Mouse (Mus musculus): ENCODE measurements around the gene Cryab. TPM values are rescaled to one million over a fixed set of nuclear protein-coding genes. Genes with fewer than 3 reads are reported as not detected.

Cryab gene
- polyA plus RNA-seq, 1 experiment: not detected

DNA sequence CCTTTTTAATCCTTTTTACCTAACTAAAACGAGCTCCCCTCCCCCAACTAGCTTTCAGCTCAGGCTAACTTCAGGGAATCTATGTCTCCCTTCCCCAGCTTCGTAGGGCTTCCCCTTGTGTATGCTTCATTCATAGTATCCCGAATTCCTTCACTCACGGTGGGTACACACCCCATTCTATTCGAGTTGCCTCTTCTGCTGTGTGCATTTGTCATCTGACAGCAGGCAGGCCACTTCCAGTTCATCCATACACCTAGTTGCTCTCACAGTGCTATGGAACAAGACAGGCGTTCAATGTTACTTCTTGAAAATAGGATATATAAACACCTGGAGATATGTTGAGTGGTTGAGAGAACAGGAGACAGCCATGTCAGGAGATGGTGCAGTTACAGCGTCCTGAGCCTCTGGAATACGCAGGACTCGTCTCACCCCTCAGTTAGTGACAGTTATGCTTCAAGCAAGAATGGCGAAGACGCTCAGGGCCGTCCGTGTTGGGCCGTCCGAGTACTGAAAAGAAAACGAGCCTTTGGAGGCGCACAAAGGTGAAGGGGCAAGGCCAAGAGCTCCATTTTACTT is 16.5 kb downstream of the Cryab start:
- TF ChIP-seq GATA1 (IDR thresholded peaks at IDR 0.05; ENCODE audit: low read length): no peak

- TF ChIP-seq GATA1 (IDR thresholded peaks at IDR 0.05; ENCODE audit: low read length): no peak
Observed at GRCm38 (mm10) chr9:50768107-50769002, 17.2 kb downstream of the Cryab start, which contains the start of gene Fdxacb1. Fdxacb1 (plus strand) TSS chr9:50768236.

DNA sequence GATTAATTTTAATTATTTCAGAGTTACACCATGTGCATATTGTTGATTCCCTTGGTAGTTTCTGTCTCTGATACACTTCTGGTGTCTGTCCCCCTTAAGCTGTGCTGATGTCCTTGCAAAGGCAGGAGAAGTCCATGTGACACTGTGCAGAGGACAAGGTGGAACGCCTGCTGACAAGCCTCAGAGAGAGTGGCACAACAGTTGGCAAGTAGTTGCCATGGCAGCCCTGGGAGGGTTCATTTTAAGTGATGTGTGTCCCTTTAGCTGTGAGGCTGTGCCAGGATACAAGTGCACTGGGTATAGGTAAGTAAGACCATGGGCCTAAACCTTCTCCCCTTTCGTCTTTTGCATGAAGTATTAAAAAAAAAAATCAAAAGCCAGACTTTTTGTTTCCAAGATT is 18.9 kb downstream of the Cryab start:
- TF ChIP-seq GATA1 (IDR thresholded peaks at IDR 0.05; ENCODE audit: low read length): no peak

DNA sequence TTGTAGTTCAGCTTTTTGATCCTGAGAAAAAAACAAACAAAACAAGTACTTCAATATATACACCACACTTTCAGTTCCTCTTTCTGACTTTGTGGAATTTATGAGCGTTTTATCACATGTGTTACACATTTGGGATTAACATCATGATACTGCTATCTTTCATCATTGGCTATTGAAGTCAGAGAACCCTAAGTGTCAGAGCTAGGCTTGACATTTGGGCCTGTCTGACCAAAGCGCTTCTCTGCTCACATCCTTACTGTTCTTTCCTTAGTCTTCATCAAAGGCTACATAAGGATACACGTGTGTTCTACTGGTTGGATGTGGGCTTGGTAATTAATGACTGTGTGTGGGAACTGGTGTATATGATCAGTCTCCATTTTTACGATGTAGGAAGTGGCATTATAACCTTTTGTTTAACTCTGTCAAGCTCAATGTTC is 22.9 kb downstream of the Cryab start:
- peak; percentile 58 for TF ChIP-seq GATA1 (IDR thresholded peaks at IDR 0.05; ENCODE audit: low read length)

GRCm38 (mm10) chr9:50774991-50775612 is 24.0 kb downstream of the Cryab start, which contains the start of the genes Alg9 and 1110032A03Rik:
Alg9 (plus strand) TSS chr9:50775019.
1110032A03Rik (minus strand) TSS chr9:50775520.
- TF ChIP-seq GATA1 (IDR thresholded peaks at IDR 0.05; ENCODE audit: low read length): no peak

GRCm38 (mm10) chr9:50775662-50776126 is 24.6 kb downstream of the Cryab start:
- no peak for TF ChIP-seq GATA1 (IDR thresholded peaks at IDR 0.05; ENCODE audit: low read length)

GRCm38 (mm10) chr9:50776162-50776760 is 25.1 kb downstream of the Cryab start:
- no peak for TF ChIP-seq GATA1 (IDR thresholded peaks at IDR 0.05; ENCODE audit: low read length)

GRCm38 (mm10) chr9:50782155-50782554 is 31.0 kb downstream of the Cryab start:
- no peak for TF ChIP-seq GATA1 (IDR thresholded peaks at IDR 0.05; ENCODE audit: low read length)

DNA sequence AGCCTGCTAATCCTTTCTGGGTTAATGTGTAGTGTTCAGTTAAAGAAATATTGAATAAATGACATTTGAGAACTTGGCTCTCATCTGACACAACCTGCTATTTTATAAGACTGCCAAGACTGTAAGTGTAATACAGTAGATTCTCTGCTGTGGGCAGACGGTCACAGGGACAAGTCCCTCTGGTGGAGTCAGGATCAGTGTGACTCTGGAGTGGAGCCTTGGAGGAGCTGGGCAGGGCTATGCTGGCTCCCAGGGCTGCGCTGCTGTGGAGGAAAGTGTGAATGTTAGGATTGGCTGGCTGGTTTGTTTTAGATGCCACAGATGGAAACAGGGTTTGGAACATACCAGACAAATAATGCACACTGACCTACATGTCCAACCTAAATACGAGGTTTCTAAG is 44.1 kb downstream of the Cryab start:
- no peak for TF ChIP-seq GATA1 (IDR thresholded peaks at IDR 0.05; ENCODE audit: low read length)

DNA sequence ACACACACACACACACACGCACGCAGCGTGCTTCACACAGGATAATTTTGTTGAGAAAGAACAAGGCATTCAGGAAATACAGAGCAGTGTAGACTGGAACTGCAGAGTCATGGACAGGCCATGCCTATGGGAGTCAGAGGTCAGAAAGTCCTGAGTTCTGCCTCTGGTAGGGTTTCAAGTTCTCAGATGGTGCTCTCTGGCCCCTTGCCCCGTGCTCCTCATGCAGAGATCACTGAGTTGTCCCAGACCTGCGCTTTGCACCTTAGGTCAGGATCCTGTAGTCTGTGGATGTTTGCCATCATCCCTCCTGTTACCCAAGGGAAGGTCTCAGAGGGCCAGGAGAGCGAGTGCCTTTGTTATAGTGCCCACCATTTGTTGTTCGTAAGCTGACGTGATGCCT is 45.7 kb downstream of the Cryab start:
- no peak for TF ChIP-seq GATA1 (IDR thresholded peaks at IDR 0.05; ENCODE audit: low read length)

DNA sequence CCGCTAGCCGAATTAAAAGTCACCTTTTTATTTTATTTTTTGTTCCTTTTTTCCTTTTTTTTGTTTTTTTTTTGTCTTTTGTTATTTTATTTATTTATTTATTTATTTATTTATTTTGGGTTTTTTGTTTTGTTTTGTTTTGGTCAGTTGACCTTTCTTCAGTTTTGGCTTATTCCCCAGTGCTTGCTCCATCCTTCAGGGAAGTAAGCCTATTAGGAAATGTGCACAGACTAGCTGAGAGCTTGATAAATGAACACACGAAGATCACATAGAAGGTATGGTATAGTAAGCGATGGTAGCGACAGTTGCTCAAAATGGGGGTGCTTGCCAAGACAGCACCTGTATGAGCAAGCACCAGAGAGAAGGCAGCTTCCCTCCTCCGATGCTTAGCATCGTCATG is 46.5 kb downstream of the Cryab start:
- TF ChIP-seq GATA1 (IDR thresholded peaks at IDR 0.05; ENCODE audit: low read length): no peak

DNA sequence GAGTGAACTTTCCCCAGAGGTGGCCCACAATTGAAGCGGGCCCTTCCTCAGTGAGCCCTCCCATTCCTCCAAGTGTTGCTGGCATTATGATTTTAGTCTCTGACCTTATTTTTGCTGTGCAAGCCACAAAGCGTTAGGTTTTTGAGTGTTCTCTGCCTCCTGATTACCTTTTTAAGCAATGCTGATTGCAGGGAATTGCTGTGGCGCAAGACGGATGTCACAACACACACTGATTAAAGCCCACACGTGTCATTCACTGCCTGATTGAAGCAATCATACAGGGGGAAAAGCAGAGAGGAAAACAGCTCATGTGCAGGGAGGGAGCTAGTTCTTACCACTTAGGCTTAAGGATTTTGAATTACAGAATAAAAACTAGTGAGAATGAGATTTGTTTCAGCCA is 47.2 kb downstream of the Cryab start:
- TF ChIP-seq GATA1 (IDR thresholded peaks at IDR 0.05; ENCODE audit: low read length): no peak

DNA sequence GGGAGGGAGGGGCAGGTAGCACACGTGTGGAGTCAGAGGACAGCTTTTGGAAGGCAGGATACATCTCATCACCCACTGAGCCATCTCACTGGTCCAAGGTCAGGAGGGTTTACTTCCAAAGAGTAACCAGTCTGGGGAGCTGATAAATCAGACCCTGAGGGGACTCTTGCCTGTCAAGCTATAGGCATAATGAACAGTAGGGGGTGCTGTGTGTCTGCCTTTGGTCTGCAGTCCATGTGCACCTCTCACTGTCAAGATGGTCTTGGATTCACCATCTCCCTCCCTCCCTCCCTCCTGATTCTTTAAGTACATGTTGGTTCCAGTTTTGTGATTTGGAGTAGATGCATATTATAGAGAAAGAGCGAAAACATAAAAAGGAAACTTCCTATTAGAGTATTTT is 49.9 kb downstream of the Cryab start:
- TF ChIP-seq GATA1 (IDR thresholded peaks at IDR 0.05; ENCODE audit: low read length): no peak

- no peak for TF ChIP-seq GATA1 (IDR thresholded peaks at IDR 0.05; ENCODE audit: low read length)
Observed at GRCm38 (mm10) chr9:50803055-50803671, 52.0 kb downstream of the Cryab start.

Other genes with a start within 250 kb of the Cryab start
- 6.6 and 15.4 TPM in 2 replicates for gene Pts, start 222.6 kb upstream of the Cryab start, polyA plus RNA-seq (2012)
- not detected in 2 replicates for gene Il18, start 196.5 kb upstream of the Cryab start, polyA plus RNA-seq (2012)
- gene Bco2, start 196.1 kb upstream of the Cryab start, polyA plus RNA-seq (2012): not detected in 2 replicates
- gene Tex12, start 190.0 kb upstream of the Cryab start, polyA plus RNA-seq (2012): not detected in 2 replicates
- 15.5 and 45.5 TPM in 2 replicates for gene Sdhd, start 147.5 kb upstream of the Cryab start, polyA plus RNA-seq (2012)
- gene Timm8b, start 147.4 kb upstream of the Cryab start, polyA plus RNA-seq (2012): 13.3 and 21.0 TPM in 2 replicates
- 0.29 and 0.44 TPM in 2 replicates for gene Pih1d2, start 134.0 kb upstream of the Cryab start, polyA plus RNA-seq (2012)
- gene Nkapd1, start 133.9 kb upstream of the Cryab start, polyA plus RNA-seq (2012): 9.5 and 11.1 TPM in 2 replicates
- gene Dlat, start 91.5 kb upstream of the Cryab start, polyA plus RNA-seq (2012): 48.6 and 57.7 TPM in 2 replicates
- gene Dixdc1, start 11.8 kb upstream of the Cryab start, polyA plus RNA-seq (2012): not detected in 2 replicates
- not detected in 2 replicates for gene 2310030G06Rik, start 4.8 kb upstream of the Cryab start, polyA plus RNA-seq (2012)
- gene Hspb2, start 1.0 kb downstream of the Cryab start, polyA plus RNA-seq (2012): not detected in 2 replicates
- gene Fdxacb1, start 16.9 kb downstream of the Cryab start, polyA plus RNA-seq (2012): 1.9 and 2.1 TPM in 2 replicates
- 12.5 and 18.0 TPM in 2 replicates for gene Alg9, start 23.7 kb downstream of the Cryab start, polyA plus RNA-seq (2012)
- 1.2 and 1.4 TPM in 2 replicates for gene 1110032A03Rik, start 24.2 kb downstream of the Cryab start, polyA plus RNA-seq (2012)
- gene Ppp2r1b, start 94.0 kb downstream of the Cryab start, polyA plus RNA-seq (2012): 15.9 and 23.9 TPM in 2 replicates

Data from G1E-ER4 (cell line).